Mouse (Mus musculus) heart, postnatal 10 days (tissue): ENCODE measurements around the gene Abi3. TPM values are rescaled to one million over a fixed set of nuclear protein-coding genes. Genes with fewer than 3 reads are reported as not detected.
A peak's percentile ranks its signal among the peaks of the same experiment; 100 is the strongest.

Source experiments
- DNase-seq, 2 experiments: peaks; one replicate each; pipeline ENCODE4 v3.0.0; 2021
- intact Hi-C: fragments of 180-260 bp; cut with DNase I; formaldehyde crosslinking; loops from one replicate; pipeline ENCODE4 v1.15.1; 2025
- total RNA-seq, 2 experiments: library from RNA; stranded (reverse); gene quantifications; 2 replicates each; pipeline ENCODE4 v1.2.3; 2021

Gene Abi3
- total RNA-seq, 2 experiments from 2014 or later = 16.2 to 21.1 TPM

GRCm38 (mm10) chr11:95840694-95841497 is 1.4 kb downstream of the Abi3 start:
- intact Hi-C loops = no loop called here
- DNase-seq = no peak

- intact Hi-C loops = no loop called here
- DNase-seq = no peak
These were observed 3.0 kb downstream of the Abi3 start for GRCm38 (mm10) chr11:95838999-95839868.

GRCm38 (mm10) chr11:95838598-95838997 is 3.7 kb downstream of the Abi3 start:
- intact Hi-C loops = no loop called here

GRCm38 (mm10) chr11:95837059-95837458 is 5.2 kb downstream of the Abi3 start, which contains the start of gene Gngt2:
TSS of gene Gngt2 (plus strand) at chr11:95837216.
- peak; percentile 85 to 87 for DNase-seq
- intact Hi-C loops = no loop called here

More at GRCm38 (mm10) chr11:95838598-95838997, 3.7 kb downstream of the Abi3 start:
- DNase-seq = no peak

- peak in 1 of 2 experiments; percentile 24 for DNase-seq
- intact Hi-C loops = no loop called here
These were observed 5.8 kb downstream of the Abi3 start for GRCm38 (mm10) chr11:95836433-95836832.

GRCm38 (mm10) chr11:95835832-95836231 is 6.4 kb downstream of the Abi3 start:
- no peak for DNase-seq
- intact Hi-C loops = no loop called here

- intact Hi-C loops = no loop called here
- DNase-seq = peak in 1 of 2 experiments; percentile 34
These were observed 7.2 kb downstream of the Abi3 start for GRCm38 (mm10) chr11:95834742-95835710.

- intact Hi-C loops = no loop called here
- peak; percentile 56 to 58 for DNase-seq
These were observed 8.1 kb downstream of the Abi3 start for GRCm38 (mm10) chr11:95834143-95834667.

GRCm38 (mm10) chr11:95833631-95834142 is 8.6 kb downstream of the Abi3 start:
- intact Hi-C loops = no loop called here
- DNase-seq = no peak

GRCm38 (mm10) chr11:95833006-95833570 is 9.2 kb downstream of the Abi3 start:
- no peak for DNase-seq
- intact Hi-C loops = no loop called here

- intact Hi-C loops = no loop called here
- no peak for DNase-seq
These were observed 9.9 kb downstream of the Abi3 start for GRCm38 (mm10) chr11:95832129-95833005.

- DNase-seq = peak in 1 of 2 experiments; percentile 28
- intact Hi-C loops = no loop called here
These were observed 10.6 kb downstream of the Abi3 start for GRCm38 (mm10) chr11:95831641-95832040.

- DNase-seq = peak in 1 of 2 experiments; percentile 30
- intact Hi-C loops = no loop called here
These were observed 11.0 kb downstream of the Abi3 start for GRCm38 (mm10) chr11:95831276-95831619.

- intact Hi-C loops = no loop called here
- DNase-seq = peak in 1 of 2 experiments; percentile 28
These were observed 11.6 kb downstream of the Abi3 start for GRCm38 (mm10) chr11:95830411-95831275.

GRCm38 (mm10) chr11:95829526-95830050 is 12.7 kb downstream of the Abi3 start:
- DNase-seq = no peak
- intact Hi-C loops = loop anchor here (2.0 kb wide), 1 partner anchor 151 kb away; no protein-coding TSS in a partner anchor

- no peak for DNase-seq
- intact Hi-C loops = loop anchor here (2.0 kb wide), 1 partner anchor 152 kb away; no protein-coding TSS in a partner anchor
These were observed 13.9 kb downstream of the Abi3 start for GRCm38 (mm10) chr11:95828181-95828964.
